Mouse (Mus musculus): ENCODE results near the gene Eln. TPM values are rescaled to one million over a fixed set of nuclear protein-coding genes. Genes with fewer than 3 reads are reported as not detected.

Gene Eln
- polyA plus RNA-seq, 1 experiment from 2014 or later: 6.0 TPM

- no peaks in the 10 kb centered on the region for H3K27me3 ChIP-seq (replicated peaks)
- ATAC-seq (ENCODE audit: low FRiP score, low read depth): no peak
- WGBS: 55% methylated on average over 11 of the region's 11 CpGs
- H3K27ac ChIP-seq: no peak overlapping the region
- no peak overlapping the region for H3K9ac ChIP-seq
- H3K4me1 ChIP-seq: peaks cover 22% of the 10 kb centered on the region
- no peaks in the 10 kb centered on the region for H3K36me3 ChIP-seq
- H3K4me3 ChIP-seq: no peak overlapping the region
- H3K4me2 ChIP-seq (replicated peaks): no peak overlapping the region
- no peaks in the 10 kb centered on the region for H3K9me3 ChIP-seq
These were observed 6.4 kb downstream of the Eln start for GRCm38 (mm10) chr5:134740501-134741341.

GRCm38 (mm10) chr5:134739951-134740350 is 7.2 kb downstream of the Eln start:
- Histone ChIP-seq H3K9ac (no peak overlapping the region), H3K4me1 (peaks cover 22% of the 10 kb centered on the region), H3K9me3 (no peaks in the 10 kb centered on the region), H3K27me3 (replicated peaks) (no peaks in the 10 kb centered on the region), H3K4me2 (replicated peaks) (no peak overlapping the region), H3K36me3 (no peaks in the 10 kb centered on the region), H3K27ac (no peak overlapping the region), H3K4me3 (no peak overlapping the region)
- WGBS: 65% methylated on average over 3 of the region's 3 CpGs
- ATAC-seq (ENCODE audit: low FRiP score, low read depth): no peak

GRCm38 (mm10) chr5:134734920-134735319 is 12.2 kb downstream of the Eln start:
- 91% methylated on average over 2 of the region's 2 CpGs for WGBS
- Histone ChIP-seq H3K4me1 (0 out of 2 replicates have a peak, but pooled peaks cover 2% of the 10 kb centered on the region), H3K27ac (no peak overlapping the region), H3K9me3 (no peaks in the 10 kb centered on the region), H3K4me3 (no peak overlapping the region), H3K27me3 (replicated peaks) (no peaks in the 10 kb centered on the region), H3K36me3 (no peaks in the 10 kb centered on the region), H3K9ac (no peak overlapping the region), H3K4me2 (replicated peaks) (no peak overlapping the region)
- no peak for ATAC-seq (ENCODE audit: low FRiP score, low read depth)

- Histone ChIP-seq H3K9me3 (no peaks in the 10 kb centered on the region), H3K4me2 (replicated peaks) (no peak overlapping the region), H3K27me3 (replicated peaks) (no peaks in the 10 kb centered on the region), H3K4me3 (no peak overlapping the region), H3K36me3 (no peaks in the 10 kb centered on the region), H3K27ac (no peak overlapping the region), H3K9ac (no peak overlapping the region), H3K4me1 (no peaks in the 10 kb centered on the region)
- no peak for ATAC-seq (ENCODE audit: low FRiP score, low read depth)
- 77% methylated on average over 5 of the region's 5 CpGs for WGBS
These were observed 13.1 kb downstream of the Eln start for GRCm38 (mm10) chr5:134734072-134734471.

GRCm38 (mm10) chr5:134733241-134733640 is 13.9 kb downstream of the Eln start:
- H3K4me2 ChIP-seq (replicated peaks): no peak overlapping the region
- ATAC-seq (ENCODE audit: low FRiP score, low read depth): no peak
- H3K9me3 ChIP-seq: no peaks in the 10 kb centered on the region
- no peak overlapping the region for H3K4me3 ChIP-seq
- WGBS: 82% methylated on average over 4 of the region's 4 CpGs
- no peaks in the 10 kb centered on the region for H3K36me3 ChIP-seq
- H3K4me1 ChIP-seq: no peaks in the 10 kb centered on the region
- H3K9ac ChIP-seq: no peak overlapping the region
- H3K27me3 ChIP-seq (replicated peaks): no peaks in the 10 kb centered on the region
- no peak overlapping the region for H3K27ac ChIP-seq

GRCm38 (mm10) chr5:134729124-134729523 is 18.0 kb downstream of the Eln start:
- Histone ChIP-seq H3K9me3 (no peaks in the 10 kb centered on the region), H3K27me3 (replicated peaks) (no peaks in the 10 kb centered on the region), H3K4me2 (replicated peaks) (no peak overlapping the region), H3K4me1 (no peaks in the 10 kb centered on the region), H3K4me3 (no peak overlapping the region), H3K27ac (no peak overlapping the region), H3K9ac (no peak overlapping the region), H3K36me3 (no peaks in the 10 kb centered on the region)
- 92% methylated on average over 12 of the region's 12 CpGs for WGBS
- ATAC-seq (ENCODE audit: low FRiP score, low read depth): no peak

- H3K9ac ChIP-seq: no peak overlapping the region
- no peaks in the 10 kb centered on the region for H3K4me1 ChIP-seq
- WGBS: 75% methylated on average over 3 of the region's 3 CpGs
- H3K27ac ChIP-seq: no peak overlapping the region
- H3K9me3 ChIP-seq: no peaks in the 10 kb centered on the region
- no peak overlapping the region for H3K4me3 ChIP-seq
- H3K4me2 ChIP-seq (replicated peaks): no peak overlapping the region
- no peaks in the 10 kb centered on the region for H3K36me3 ChIP-seq
- ATAC-seq (ENCODE audit: low FRiP score, low read depth): no peak
- H3K27me3 ChIP-seq (replicated peaks): no peaks in the 10 kb centered on the region
These were observed 18.6 kb downstream of the Eln start for GRCm38 (mm10) chr5:134728535-134728934.

- Histone ChIP-seq H3K9ac (no peak overlapping the region), H3K36me3 (no peaks in the 10 kb centered on the region), H3K27me3 (replicated peaks) (no peaks in the 10 kb centered on the region), H3K4me2 (replicated peaks) (no peak overlapping the region), H3K27ac (no peak overlapping the region), H3K4me1 (no peaks in the 10 kb centered on the region), H3K4me3 (no peak overlapping the region), H3K9me3 (no peaks in the 10 kb centered on the region)
- WGBS: 87% methylated on average over 8 of the region's 8 CpGs
- ATAC-seq (ENCODE audit: low FRiP score, low read depth): no peak
These were observed 20.0 kb downstream of the Eln start for GRCm38 (mm10) chr5:134727001-134727639.

GRCm38 (mm10) chr5:134725299-134725698 is 21.8 kb downstream of the Eln start:
- Histone ChIP-seq H3K27me3 (replicated peaks) (no peaks in the 10 kb centered on the region), H3K9me3 (no peaks in the 10 kb centered on the region), H3K4me1 (no peaks in the 10 kb centered on the region), H3K36me3 (no peaks in the 10 kb centered on the region), H3K27ac (no peak overlapping the region), H3K4me2 (replicated peaks) (no peak overlapping the region), H3K4me3 (no peak overlapping the region), H3K9ac (no peak overlapping the region)
- ATAC-seq (ENCODE audit: low FRiP score, low read depth): no peak
- 70% methylated on average over 4 of the region's 4 CpGs for WGBS

- Histone ChIP-seq H3K9ac (no peak overlapping the region), H3K4me1 (no peaks in the 10 kb centered on the region), H3K27ac (no peak overlapping the region), H3K9me3 (no peaks in the 10 kb centered on the region), H3K27me3 (replicated peaks) (no peaks in the 10 kb centered on the region), H3K4me3 (no peak overlapping the region), H3K4me2 (replicated peaks) (no peak overlapping the region), H3K36me3 (no peaks in the 10 kb centered on the region)
- no peak for ATAC-seq (ENCODE audit: low FRiP score, low read depth)
- WGBS: 76% methylated on average over 4 of the region's 4 CpGs
These were observed 27.1 kb downstream of the Eln start for GRCm38 (mm10) chr5:134720058-134720457.

GRCm38 (mm10) chr5:134711076-134711475 is 36.0 kb downstream of the Eln start:
- Histone ChIP-seq H3K9me3 (no peaks in the 10 kb centered on the region), H3K4me1 (no peaks in the 10 kb centered on the region), H3K4me3 (no peak overlapping the region), H3K27ac (no peak overlapping the region), H3K4me2 (replicated peaks) (no peak overlapping the region), H3K9ac (no peak overlapping the region), H3K36me3 (no peaks in the 10 kb centered on the region), H3K27me3 (replicated peaks) (no peaks in the 10 kb centered on the region)
- no peak for ATAC-seq (ENCODE audit: low FRiP score, low read depth)
- WGBS: 65% methylated on average over 7 of the region's 7 CpGs

GRCm38 (mm10) chr5:134709275-134709674 is 37.8 kb downstream of the Eln start:
- Histone ChIP-seq H3K27me3 (replicated peaks) (no peaks in the 10 kb centered on the region), H3K27ac (no peak overlapping the region)
- ATAC-seq (ENCODE audit: low FRiP score, low read depth): no peak

GRCm38 (mm10) chr5:134704157-134704556 is 43.0 kb downstream of the Eln start:
- no peak overlapping the region for H3K4me3 ChIP-seq
- H3K9ac ChIP-seq: no peak overlapping the region
- H3K27ac ChIP-seq: no peak overlapping the region
- no peak overlapping the region for H3K4me2 ChIP-seq (replicated peaks)
- no peaks in the 10 kb centered on the region for H3K27me3 ChIP-seq (replicated peaks)
- no peaks in the 10 kb centered on the region for H3K36me3 ChIP-seq
- H3K9me3 ChIP-seq: no peaks in the 10 kb centered on the region
- peak; percentile 75 for ATAC-seq (ENCODE audit: low FRiP score, low read depth)
- H3K4me1 ChIP-seq: no peaks in the 10 kb centered on the region

More at GRCm38 (mm10) chr5:134709275-134709674, 37.8 kb downstream of the Eln start:
- Histone ChIP-seq H3K9ac (no peak overlapping the region), H3K4me3 (no peak overlapping the region), H3K4me1 (no peaks in the 10 kb centered on the region), H3K4me2 (replicated peaks) (no peak overlapping the region), H3K36me3 (no peaks in the 10 kb centered on the region), H3K9me3 (no peaks in the 10 kb centered on the region)
- 75% methylated on average over 6 of the region's 6 CpGs for WGBS

Measured in neural tube, embryonic 12.5 days (tissue).